Mouse (Mus musculus) stomach, embryonic 14.5 days (tissue): ENCODE measurements around the gene Ptpn5. TPM values are rescaled to one million over a fixed set of nuclear protein-coding genes. Genes with fewer than 3 reads are reported as not detected.

Source experiments
- ATAC-seq: fragments of 200-750 bp; cut with Nextera tagmentation; 2 replicates; pipeline ENCODE4 v1.8.0; 2017; ENCODE audit warnings: low read depth, moderate TSS enrichment; ENCODE audit not compliant: insufficient number of reproducible peaks, insufficient read depth, low FRiP score
- H3K27ac ChIP-seq: fragments of 300-500 bp; sonication (generic); 2 replicates; pipeline ENCODE4 v1.5.1; 2014; ENCODE audit warnings: mild to moderate bottlenecking, low read length, moderate library complexity, mixed read lengths
- H3K27me3 ChIP-seq: fragments of 300-500 bp; sonication (generic); 2 replicates; pipeline ENCODE4 v1.6.1; 2014; ENCODE audit warnings: low read length, control low read depth, mixed read lengths; ENCODE audit not compliant: control insufficient read depth, insufficient read depth
- H3K36me3 ChIP-seq: fragments of 300-500 bp; sonication (generic); 2 replicates; pipeline ENCODE4 v1.6.1; 2014; ENCODE audit warnings: mild to moderate bottlenecking, control low read depth, low read length, moderate library complexity, mixed read lengths; ENCODE audit not compliant: control insufficient read depth, insufficient read depth
- H3K4me1 ChIP-seq: fragments of 300-500 bp; sonication (generic); 2 replicates; pipeline ENCODE4 v1.6.1; 2014; ENCODE audit warnings: low read length, control low read depth, mixed read lengths; ENCODE audit not compliant: control insufficient read depth, insufficient read depth
- H3K4me2 ChIP-seq: fragments of 300-500 bp; sonication (generic); replicated peaks from 2 replicates; pipeline ENCODE4 v1.6.1; 2014; ENCODE audit warnings: low read depth, low read length, control low read depth
- H3K4me3 ChIP-seq: fragments of 300-500 bp; sonication (generic); 2 replicates; pipeline ENCODE4 v1.5.1; 2014; ENCODE audit warnings: low read depth, low read length, control low read depth
- H3K9ac ChIP-seq: fragments of 300-500 bp; sonication (generic); replicated peaks from 2 replicates; pipeline ENCODE4 v1.6.1; 2014; ENCODE audit warnings: low read depth, mild to moderate bottlenecking, control low read depth, low read length, moderate library complexity, mixed read lengths
- H3K9me3 ChIP-seq: fragments of 300-500 bp; sonication (generic); 2 replicates; pipeline ENCODE4 v1.6.1; 2016; ENCODE audit warnings: low read depth, low read length, control low read depth; ENCODE audit not compliant: control insufficient read depth
- WGBS: fragments of 180-500 bp; shearing (Covaris S2); extraction: QIAGEN DNeasy Blood & Tissue Kit; methylation state at CpG from one replicate; pipeline ENCODE4 v1.1.7; 2014; 5-methylcytosine and 5-hydroxymethylcytosine counted together
- polyA plus RNA-seq: library from polyadenylated mRNA; unstranded; fragments of >200 nt; fragmentation: Nextera tagmentation; extraction: Ambion mirVana; gene quantifications from 2 replicates; pipeline ENCODE4 v1.2.1, GENCODE M21; 2014

Ptpn5 gene
- 2.2 and 2.5 TPM in 2 replicates for polyA plus RNA-seq

DNA sequence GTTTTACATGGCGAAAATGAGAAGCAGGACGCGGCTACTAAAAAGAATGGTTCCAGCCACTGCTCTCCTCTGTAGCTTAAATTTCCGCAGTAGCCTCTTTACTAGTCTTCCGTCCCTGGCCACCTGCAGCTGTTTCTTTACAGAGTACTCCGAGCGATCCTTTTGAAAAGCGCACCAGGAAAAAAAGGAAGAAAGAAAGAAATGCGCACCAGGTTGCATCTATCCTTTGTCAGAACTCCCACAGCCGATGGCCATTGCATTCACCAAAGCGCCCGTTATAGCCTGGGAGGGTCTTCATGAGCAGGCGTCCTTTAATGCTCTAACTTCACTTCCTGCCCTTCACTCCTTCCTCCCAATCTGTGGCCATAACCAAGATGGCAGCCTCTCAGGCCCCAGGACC, at the start of gene Ptpn5:
Gene Ptpn5 (minus strand): TSS at position 354 of the 400 bp plus-strand sequence.
- Histone ChIP-seq H3K27ac (no peak within 1 kb of the TSS), H3K9ac (peak within 1 kb of the TSS; percentile 26; the same call in 1 of the 2 replicates), H3K4me1 (peaks cover 4% of the 10 kb centered on the region), H3K4me3 (peak within 1 kb of the TSS; percentile 56), H3K9me3 (no peaks in the 10 kb centered on the region), H3K27me3 (peaks cover 30% of the 10 kb centered on the region), H3K4me2 (peak within 1 kb of the TSS; percentile 95), H3K36me3 (no peaks in the 10 kb centered on the region)
- no peak for ATAC-seq
- WGBS, result 9% methylated on average over 13 of the region's 13 CpGs

DNA sequence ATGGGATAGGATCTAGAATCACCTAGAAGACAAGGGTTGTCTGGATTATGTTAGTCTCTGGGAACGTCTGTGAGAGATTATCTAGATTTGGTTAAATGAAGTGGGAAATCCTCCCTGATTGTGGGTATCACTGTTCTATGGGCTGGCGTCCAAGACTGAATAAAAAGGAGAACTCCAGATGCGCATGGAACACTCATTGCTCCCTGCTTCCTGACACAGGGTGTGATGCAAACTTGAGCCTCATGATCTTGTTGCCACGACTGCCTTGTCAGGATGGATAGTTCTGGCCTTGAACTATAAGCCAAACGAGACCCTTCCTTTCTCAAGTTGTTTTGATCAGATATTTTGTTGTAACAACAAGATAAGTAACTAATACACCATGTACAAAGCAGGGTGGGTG, 37.3 kb upstream of the Ptpn5 start:
- no peak for ATAC-seq
- Histone ChIP-seq H3K4me3 (no peak overlapping the region), H3K9ac (no peak overlapping the region), H3K36me3 (no peaks in the 10 kb centered on the region), H3K4me2 (no peak overlapping the region), H3K9me3 (no peaks in the 10 kb centered on the region), H3K27ac (no peak overlapping the region), H3K4me1 (no peaks in the 10 kb centered on the region), H3K27me3 (no peaks in the 10 kb centered on the region)
- WGBS, result 70% methylated on average over 5 of the region's 5 CpGs

DNA sequence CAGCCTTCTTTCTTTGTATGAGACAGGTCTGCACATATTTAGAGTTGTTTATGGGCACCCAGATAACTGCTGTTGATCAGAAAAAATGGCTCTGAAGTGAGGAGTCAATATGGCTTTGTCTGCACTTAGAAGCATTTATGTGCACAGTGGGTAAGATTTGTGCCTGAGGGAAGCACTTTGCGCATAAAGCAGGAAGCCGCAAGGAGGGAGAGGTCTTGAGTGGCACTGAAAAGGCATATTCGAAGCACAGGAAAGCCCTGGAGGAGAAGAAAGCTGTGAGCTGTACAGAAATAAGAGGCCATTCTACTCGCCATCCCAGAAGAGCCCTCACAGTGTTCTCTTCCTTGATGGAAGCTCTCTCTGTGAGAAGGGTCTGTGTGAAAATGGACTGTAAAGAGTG, 31.5 kb upstream of the Ptpn5 start:
- no peak for ATAC-seq
- H3K9me3 ChIP-seq, result no peaks in the 10 kb centered on the region
- no peak overlapping the region for H3K27ac ChIP-seq
- no peak overlapping the region for H3K9ac ChIP-seq
- H3K36me3 ChIP-seq, result no peaks in the 10 kb centered on the region
- no peak overlapping the region for H3K4me3 ChIP-seq
- H3K27me3 ChIP-seq, result no peaks in the 10 kb centered on the region
- H3K4me2 ChIP-seq, result no peak overlapping the region
- 76% methylated on average over 4 of the region's 4 CpGs for WGBS
- H3K4me1 ChIP-seq, result no peaks in the 10 kb centered on the region

DNA sequence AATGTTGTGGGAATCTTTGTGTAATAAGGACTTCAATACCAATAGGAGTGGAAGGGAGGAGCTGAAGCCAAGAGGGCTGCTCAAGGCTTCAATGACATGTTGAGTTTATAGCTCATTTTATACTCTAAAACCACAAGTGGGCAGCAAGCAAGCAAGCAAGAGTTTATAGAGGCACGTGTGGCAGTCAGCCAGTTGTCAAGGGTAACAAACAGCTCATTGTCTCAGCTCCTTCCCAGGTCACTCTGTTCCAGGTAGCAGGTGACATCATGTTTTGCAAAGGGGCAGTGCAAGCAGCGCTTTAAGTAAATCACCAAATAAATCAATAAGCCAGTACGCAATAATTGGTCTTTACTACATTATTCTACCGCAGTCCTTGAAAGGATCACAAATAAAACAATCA, 29.7 kb upstream of the Ptpn5 start:
- no peak for ATAC-seq
- H3K4me2 ChIP-seq, result no peak overlapping the region
- H3K36me3 ChIP-seq, result no peaks in the 10 kb centered on the region
- H3K27me3 ChIP-seq, result no peaks in the 10 kb centered on the region
- H3K9me3 ChIP-seq, result no peaks in the 10 kb centered on the region
- no peaks in the 10 kb centered on the region for H3K4me1 ChIP-seq
- no peak overlapping the region for H3K4me3 ChIP-seq
- no peak overlapping the region for H3K27ac ChIP-seq
- WGBS, result 68% methylated on average over 4 of the region's 4 CpGs
- no peak overlapping the region for H3K9ac ChIP-seq

DNA sequence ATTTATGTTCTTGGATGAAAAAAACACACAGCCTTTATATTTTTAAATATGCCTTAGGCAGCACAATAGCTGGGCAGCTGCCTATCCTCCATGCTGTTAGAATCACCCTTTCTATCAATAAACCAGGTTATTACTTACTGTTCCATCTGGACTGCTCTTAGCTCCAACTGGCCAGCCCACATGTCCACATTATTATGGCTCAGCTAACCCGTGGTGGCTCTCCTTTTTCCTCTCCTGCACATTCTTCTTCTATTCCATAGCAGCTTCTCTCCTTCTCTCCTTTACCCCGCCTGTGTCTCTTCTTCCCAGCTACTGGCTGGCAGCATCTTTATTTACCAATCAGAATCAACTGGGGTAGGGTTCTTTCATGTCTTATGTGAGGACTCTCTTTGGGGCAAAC, 25.0 kb upstream of the Ptpn5 start:
- H3K27me3 ChIP-seq, result no peaks in the 10 kb centered on the region
- no peak for ATAC-seq
- H3K36me3 ChIP-seq, result no peaks in the 10 kb centered on the region
- no peak overlapping the region for H3K4me3 ChIP-seq
- no peak overlapping the region for H3K4me2 ChIP-seq
- H3K4me1 ChIP-seq, result no peaks in the 10 kb centered on the region
- H3K9ac ChIP-seq, result no peak overlapping the region
- WGBS, result 71% methylated on average over 2 of the region's 2 CpGs
- H3K9me3 ChIP-seq, result no peaks in the 10 kb centered on the region; the same call in 1 of the 2 replicates
- no peak overlapping the region for H3K27ac ChIP-seq

DNA sequence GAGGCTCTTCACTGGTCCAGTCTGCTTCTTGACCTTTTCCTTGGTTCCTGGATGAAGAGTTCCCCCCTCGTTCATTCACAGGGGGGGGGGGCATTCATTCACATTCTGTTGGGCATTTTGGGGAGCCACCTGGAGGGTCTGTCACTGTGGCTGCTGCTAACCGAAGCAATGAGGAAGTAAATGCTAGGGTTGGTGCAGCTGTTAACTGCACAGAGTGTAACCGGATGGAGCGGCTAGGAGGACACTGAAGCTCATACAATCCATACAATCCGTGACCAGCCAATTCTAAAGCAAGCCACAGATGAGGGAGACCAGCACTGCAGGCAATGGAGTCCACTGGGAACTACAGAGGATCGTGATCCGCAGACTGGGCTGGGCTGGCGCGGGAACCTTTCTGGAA, 24.3 kb upstream of the Ptpn5 start:
- Histone ChIP-seq H3K27me3 (no peaks in the 10 kb centered on the region), H3K9me3 (no peaks in the 10 kb centered on the region; the same call in 1 of the 2 replicates), H3K4me1 (no peaks in the 10 kb centered on the region), H3K4me2 (no peak overlapping the region), H3K4me3 (no peak overlapping the region), H3K36me3 (no peaks in the 10 kb centered on the region), H3K27ac (no peak overlapping the region), H3K9ac (no peak overlapping the region)
- 83% methylated on average over 9 of the region's 9 CpGs for WGBS
- ATAC-seq, result no peak

DNA sequence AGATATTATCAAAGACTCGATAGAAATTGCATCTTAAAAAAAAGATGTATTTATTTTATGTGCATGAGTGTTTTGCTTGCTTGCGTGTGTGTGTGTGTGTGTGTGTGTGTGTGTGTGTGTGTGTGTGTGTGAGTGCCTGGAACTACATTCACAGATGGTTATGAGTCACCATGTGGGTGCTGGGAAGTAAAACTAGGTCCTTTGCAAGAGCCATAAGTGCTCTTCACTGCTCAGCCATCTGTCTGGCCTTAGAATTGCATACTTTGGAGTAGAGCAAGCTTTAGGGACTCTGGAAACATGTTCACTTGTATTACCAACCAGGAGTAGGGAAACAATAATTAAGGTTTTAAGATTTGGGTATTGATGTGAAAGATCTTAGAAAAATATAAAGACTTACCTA, 22.4 kb upstream of the Ptpn5 start:
- H3K36me3 ChIP-seq, result no peaks in the 10 kb centered on the region
- 83% methylated on average over 2 of the region's 2 CpGs for whole genome bisulfite sequencing

DNA sequence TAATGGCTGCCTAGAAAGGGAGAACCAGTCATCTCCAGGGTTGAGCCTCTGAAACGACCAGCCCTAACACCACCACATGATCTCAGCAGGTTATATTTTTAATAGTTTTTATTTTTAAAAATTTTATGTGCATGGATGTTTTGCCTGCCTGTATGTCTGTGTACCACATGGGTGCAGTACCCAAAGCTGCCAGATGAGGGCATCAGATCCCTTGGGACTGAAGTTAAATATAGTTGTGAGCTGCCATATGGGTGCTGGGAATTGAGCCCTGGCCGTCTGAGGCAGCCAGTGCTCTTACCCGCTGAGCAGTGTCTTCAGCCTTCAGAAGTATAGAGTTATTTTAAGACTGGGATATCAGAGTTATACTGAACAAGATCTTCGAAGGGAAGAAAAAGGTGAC, 21.9 kb upstream of the Ptpn5 start:
- Histone ChIP-seq H3K27me3 (no peaks in the 10 kb centered on the region), H3K4me2 (no peak overlapping the region), H3K4me3 (no peak overlapping the region), H3K4me1 (no peaks in the 10 kb centered on the region), H3K9ac (no peak overlapping the region), H3K27ac (no peak overlapping the region), H3K9me3 (no peaks in the 10 kb centered on the region; the same call in 1 of the 2 replicates), H3K36me3 (no peaks in the 10 kb centered on the region)
- WGBS, result 94% methylated on average over 4 of the region's 4 CpGs
- ATAC-seq, result no peak

More for the DNA sequence above, 22.4 kb upstream of the Ptpn5 start:
- no peaks in the 10 kb centered on the region for H3K27me3 ChIP-seq
- H3K9me3 ChIP-seq, result no peaks in the 10 kb centered on the region; the same call in 1 of the 2 replicates
- no peak for ATAC-seq
- no peak overlapping the region for H3K27ac ChIP-seq
- no peaks in the 10 kb centered on the region for H3K4me1 ChIP-seq
- H3K4me3 ChIP-seq, result no peak overlapping the region
- H3K4me2 ChIP-seq, result no peak overlapping the region
- H3K9ac ChIP-seq, result no peak overlapping the region

DNA sequence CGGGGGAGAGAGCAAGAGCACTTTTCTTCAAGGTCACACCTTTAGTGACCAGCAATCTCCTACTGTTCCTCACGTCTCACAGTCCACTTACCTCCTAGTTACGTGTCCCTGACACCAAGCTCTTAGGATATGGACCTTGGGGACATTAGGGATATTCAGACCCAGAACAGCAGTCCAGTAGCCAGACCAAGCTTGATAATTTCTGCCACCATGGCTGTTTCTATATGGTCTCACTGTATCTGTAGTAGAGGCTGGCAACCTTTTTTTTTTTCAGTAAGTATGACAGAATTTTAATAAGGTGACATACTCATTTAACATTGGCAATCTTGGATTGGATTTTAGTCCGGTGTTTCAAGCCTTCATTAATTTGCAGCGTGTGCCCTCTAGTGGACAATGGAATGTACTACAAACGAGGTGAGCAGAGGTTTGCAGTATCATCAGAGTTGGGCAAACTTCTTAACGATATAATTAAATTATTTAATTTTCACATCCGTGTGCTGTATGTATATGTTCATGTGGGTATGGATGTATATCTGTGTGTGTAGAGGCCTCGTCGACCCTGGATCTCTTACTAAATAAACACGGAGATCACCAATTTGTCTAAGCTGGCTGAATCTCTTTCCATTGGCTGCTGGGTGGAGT, 17.1 kb upstream of the Ptpn5 start:
- H3K27ac ChIP-seq, result no peak overlapping the region
- no peak overlapping the region for H3K4me3 ChIP-seq
- ATAC-seq, result no peak
- H3K9me3 ChIP-seq, result no peaks in the 10 kb centered on the region; the same call in 1 of the 2 replicates
- no peak overlapping the region for H3K9ac ChIP-seq
- no peaks in the 10 kb centered on the region for H3K36me3 ChIP-seq
- H3K4me1 ChIP-seq, result no peaks in the 10 kb centered on the region
- H3K4me2 ChIP-seq, result 0 out of 2 replicates have a peak overlapping the region, but pooled peaks have one; percentile 12
- WGBS, result 17% methylated on average over 11 of the region's 11 CpGs
- H3K27me3 ChIP-seq, result no peaks in the 10 kb centered on the region
